Mouse (Mus musculus): ENCODE measurements around the gene Ctnna3. TPM values are rescaled to one million over a fixed set of nuclear protein-coding genes. Genes with fewer than 3 reads are reported as not detected.

The Ctnna3 gene
- polyA plus RNA-seq, 1 experiment = 3.0 TPM

DNA sequence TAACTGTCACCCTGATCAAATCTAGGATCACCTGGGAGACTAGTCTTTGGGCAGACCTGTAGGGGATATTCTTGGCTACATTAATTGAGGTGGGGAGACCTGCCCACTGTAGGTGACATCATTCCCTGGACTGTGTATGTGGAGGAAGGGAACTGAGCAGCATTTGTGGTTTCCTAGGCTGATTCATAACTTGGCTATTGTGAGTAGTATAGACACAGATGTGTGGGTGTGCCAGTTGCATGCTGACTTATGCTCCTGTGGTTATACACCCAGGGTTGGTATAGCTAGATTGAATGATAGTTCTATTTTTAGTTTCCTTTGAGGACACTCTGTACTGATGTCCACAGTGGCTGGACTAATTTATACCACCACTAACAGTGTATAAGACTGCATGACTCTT is 141.7 kb downstream of the Ctnna3 start:
- Histone ChIP-seq H3K27ac (ENCODE audit: insufficient read depth, low read length) (no peak overlapping the region), H3K4me3 (replicated peaks; ENCODE audit: insufficient read depth, low read depth, low read length) (no peak overlapping the region), H3K4me1 (ENCODE audit: control insufficient read depth, insufficient read depth, low read length) (no peaks in the 10 kb centered on the region), H3K27me3 (ENCODE audit: control insufficient read depth, insufficient read depth, low read length) (no peaks in the 10 kb centered on the region)
- no peak for DNase-seq
- no peak for TF ChIP-seq CTCF (IDR thresholded peaks at IDR 0.05; ENCODE audit: borderline replicate concordance, insufficient read depth, low read depth, low read length)
- no peak for TF ChIP-seq POLR2A (IDR thresholded peaks at IDR 0.05; ENCODE audit: borderline replicate concordance, insufficient read depth, low read length)

DNA sequence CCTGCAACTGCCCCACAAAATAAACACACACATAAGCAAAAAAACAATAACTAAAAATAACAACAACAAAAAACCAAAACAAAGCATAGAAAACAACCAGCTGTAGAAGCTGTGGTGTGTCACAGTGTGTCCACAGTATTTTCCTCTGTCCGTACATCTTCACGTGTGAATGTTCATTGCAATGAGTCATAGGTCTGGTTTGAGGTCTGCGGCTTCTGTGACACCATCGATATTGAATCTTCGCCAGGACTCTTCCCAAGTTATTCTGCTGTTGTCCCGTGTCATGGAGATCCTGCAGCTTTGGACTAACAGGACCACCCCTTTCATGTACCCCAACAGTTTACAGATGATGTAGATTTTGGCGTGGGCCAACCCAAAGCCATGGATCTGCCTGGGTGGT is 143.0 kb downstream of the Ctnna3 start:
- DNase-seq = no peak
- H3K27ac ChIP-seq (ENCODE audit: insufficient read depth, low read length) = no peak overlapping the region
- no peak overlapping the region for H3K4me3 ChIP-seq (replicated peaks; ENCODE audit: insufficient read depth, low read depth, low read length)
- WGBS = 92% methylated on average over 7 of the region's 7 CpGs
- TF ChIP-seq CTCF (IDR thresholded peaks at IDR 0.05; ENCODE audit: borderline replicate concordance, insufficient read depth, low read depth, low read length) = no peak
- TF ChIP-seq POLR2A (IDR thresholded peaks at IDR 0.05; ENCODE audit: borderline replicate concordance, insufficient read depth, low read length) = no peak
- no peaks in the 10 kb centered on the region; the same call in 1 of the 2 replicates for H3K27me3 ChIP-seq (ENCODE audit: control insufficient read depth, insufficient read depth, low read length)
- no peaks in the 10 kb centered on the region for H3K4me1 ChIP-seq (ENCODE audit: control insufficient read depth, insufficient read depth, low read length)

GRCm38 (mm10) chr10:63574100-63574609 is 144.3 kb downstream of the Ctnna3 start:
- no peaks in the 10 kb centered on the region for H3K4me1 ChIP-seq (ENCODE audit: control insufficient read depth, insufficient read depth, low read length)
- no peaks in the 10 kb centered on the region; the same call in 1 of the 2 replicates for H3K27me3 ChIP-seq (ENCODE audit: control insufficient read depth, insufficient read depth, low read length)
- H3K4me3 ChIP-seq (replicated peaks; ENCODE audit: insufficient read depth, low read depth, low read length) = no peak overlapping the region
- no peak overlapping the region for H3K27ac ChIP-seq (ENCODE audit: insufficient read depth, low read length)
- WGBS = 89% methylated on average over 7 of the region's 7 CpGs
- no peak for TF ChIP-seq POLR2A (IDR thresholded peaks at IDR 0.05; ENCODE audit: borderline replicate concordance, insufficient read depth, low read length)
- peak; percentile 34; the same call in 1 of the 2 replicates for TF ChIP-seq CTCF (IDR thresholded peaks at IDR 0.05; ENCODE audit: borderline replicate concordance, insufficient read depth, low read depth, low read length)
- peak in 1 of 2 experiments; percentile 20 for DNase-seq

DNA sequence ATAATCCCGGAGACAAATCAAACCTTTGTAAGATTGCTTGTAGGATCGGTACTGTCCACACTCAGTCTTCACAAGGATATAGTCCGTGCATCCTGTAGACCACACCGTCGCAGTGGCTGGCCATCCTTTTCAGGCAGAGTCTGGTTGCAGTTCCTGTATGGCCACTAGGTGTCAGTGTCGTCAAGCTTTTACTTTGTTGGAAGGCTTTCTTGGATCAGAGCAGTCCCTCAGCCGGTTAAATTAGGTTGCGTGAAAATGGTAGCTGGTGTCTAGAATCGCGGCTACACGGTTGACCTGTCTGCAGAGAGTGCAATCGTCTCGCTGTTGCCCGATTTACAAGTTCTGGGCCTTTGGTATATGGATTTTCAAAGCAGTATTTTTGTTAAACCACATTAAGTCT is 152.7 kb downstream of the Ctnna3 start:
- H3K27me3 ChIP-seq (ENCODE audit: control insufficient read depth, insufficient read depth, low read length) = no peaks in the 10 kb centered on the region
- H3K4me1 ChIP-seq (ENCODE audit: control insufficient read depth, insufficient read depth, low read length) = no peaks in the 10 kb centered on the region
- peak overlapping the region; percentile 27 for H3K4me3 ChIP-seq (replicated peaks; ENCODE audit: insufficient read depth, low read depth, low read length)
- TF ChIP-seq CTCF (IDR thresholded peaks at IDR 0.05; ENCODE audit: borderline replicate concordance, insufficient read depth, low read depth, low read length) = peak; percentile 90
- TF ChIP-seq POLR2A (IDR thresholded peaks at IDR 0.05; ENCODE audit: borderline replicate concordance, insufficient read depth, low read length) = no peak
- WGBS = 3% methylated on average over 14 of the region's 14 CpGs
- DNase-seq = peak; percentile 81 to 91
- no peak overlapping the region for H3K27ac ChIP-seq (ENCODE audit: insufficient read depth, low read length)

- WGBS = 88% methylated on average over 20 of the region's 20 CpGs
- Histone ChIP-seq H3K27me3 (ENCODE audit: control insufficient read depth, insufficient read depth, low read length) (no peaks in the 10 kb centered on the region), H3K4me1 (ENCODE audit: control insufficient read depth, insufficient read depth, low read length) (no peaks in the 10 kb centered on the region), H3K4me3 (replicated peaks; ENCODE audit: insufficient read depth, low read depth, low read length) (no peak overlapping the region), H3K27ac (ENCODE audit: insufficient read depth, low read length) (no peak overlapping the region)
- DNase-seq = no peak
- TF ChIP-seq POLR2A (IDR thresholded peaks at IDR 0.05; ENCODE audit: borderline replicate concordance, insufficient read depth, low read length) = no peak
- TF ChIP-seq CTCF (IDR thresholded peaks at IDR 0.05; ENCODE audit: borderline replicate concordance, insufficient read depth, low read depth, low read length) = no peak
Measured at GRCm38 (mm10) chr10:63583798-63584374, 154.0 kb downstream of the Ctnna3 start.

DNA sequence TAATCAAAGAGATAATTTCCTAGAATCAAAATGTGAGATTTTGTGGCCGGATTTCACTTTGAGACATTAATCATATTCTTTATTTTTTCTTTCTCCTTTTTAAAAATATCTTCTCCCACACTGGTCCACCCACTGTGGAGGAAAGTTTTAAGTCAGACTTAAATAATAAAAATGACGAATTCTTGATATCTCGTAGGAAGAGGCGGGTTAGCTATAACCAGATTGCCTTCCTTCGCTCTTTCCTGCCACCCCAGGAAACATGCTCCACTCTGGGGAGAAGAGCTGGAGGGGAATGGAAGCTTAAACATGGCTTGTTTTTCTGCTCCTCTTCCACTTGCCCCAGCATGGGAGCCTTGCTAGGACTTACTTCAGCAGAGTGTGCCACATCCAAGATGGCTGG is 169.5 kb downstream of the Ctnna3 start:
- Histone ChIP-seq H3K27me3 (ENCODE audit: control insufficient read depth, insufficient read depth, low read length) (no peaks in the 10 kb centered on the region), H3K4me3 (replicated peaks; ENCODE audit: insufficient read depth, low read depth, low read length) (no peak overlapping the region), H3K27ac (ENCODE audit: insufficient read depth, low read length) (no peak overlapping the region), H3K4me1 (ENCODE audit: control insufficient read depth, insufficient read depth, low read length) (no peaks in the 10 kb centered on the region)
- TF ChIP-seq CTCF (IDR thresholded peaks at IDR 0.05; ENCODE audit: borderline replicate concordance, insufficient read depth, low read depth, low read length) (no peak), POLR2A (IDR thresholded peaks at IDR 0.05; ENCODE audit: borderline replicate concordance, insufficient read depth, low read length) (no peak)
- whole genome bisulfite sequencing = 87% methylated on average over 5 of the region's 5 CpGs
- no peak for DNase-seq

- no peaks in the 10 kb centered on the region for H3K4me1 ChIP-seq (ENCODE audit: control insufficient read depth, insufficient read depth, low read length)
- no peak overlapping the region for H3K27ac ChIP-seq (ENCODE audit: insufficient read depth, low read length)
- WGBS = 77% methylated on average over 2 of the region's 2 CpGs
- no peak for DNase-seq
- no peak overlapping the region for H3K4me3 ChIP-seq (replicated peaks; ENCODE audit: insufficient read depth, low read depth, low read length)
- TF ChIP-seq POLR2A (IDR thresholded peaks at IDR 0.05; ENCODE audit: borderline replicate concordance, insufficient read depth, low read length) (no peak), CTCF (IDR thresholded peaks at IDR 0.05; ENCODE audit: borderline replicate concordance, insufficient read depth, low read depth, low read length) (no peak)
- no peaks in the 10 kb centered on the region for H3K27me3 ChIP-seq (ENCODE audit: control insufficient read depth, insufficient read depth, low read length)
Measured at GRCm38 (mm10) chr10:63601206-63601605, 171.3 kb downstream of the Ctnna3 start.

- no peak overlapping the region for H3K27ac ChIP-seq (ENCODE audit: insufficient read depth, low read length)
- 87% methylated on average over 1 of the region's 1 CpGs for WGBS
- no peak overlapping the region for H3K4me3 ChIP-seq (replicated peaks; ENCODE audit: insufficient read depth, low read depth, low read length)
- TF ChIP-seq CTCF (IDR thresholded peaks at IDR 0.05; ENCODE audit: borderline replicate concordance, insufficient read depth, low read depth, low read length) = no peak
- no peak for TF ChIP-seq POLR2A (IDR thresholded peaks at IDR 0.05; ENCODE audit: borderline replicate concordance, insufficient read depth, low read length)
- H3K4me1 ChIP-seq (ENCODE audit: control insufficient read depth, insufficient read depth, low read length) = no peaks in the 10 kb centered on the region
- H3K27me3 ChIP-seq (ENCODE audit: control insufficient read depth, insufficient read depth, low read length) = no peaks in the 10 kb centered on the region
- no peak for DNase-seq
Measured at GRCm38 (mm10) chr10:63628546-63628945, 198.6 kb downstream of the Ctnna3 start.
